Mouse (Mus musculus): Measurements from ENCODE around the gene Clec2d. TPM values are rescaled to one million over a fixed set of nuclear protein-coding genes. Genes with fewer than 3 reads are reported as not detected.

Clec2d gene
- total RNA-seq, 2 experiments from 2014 or later: 6.2 to 7.4 TPM

GRCm38 (mm10) chr6:129221053-129221452 lies 40.6 kb downstream of the Clec2d start:
- DNase-seq (ENCODE audit: extremely low spot score in 1 of 2, low spot score in 1 of 2): no peak

GRCm38 (mm10) chr6:129222188-129222800 lies 41.9 kb downstream of the Clec2d start:
- no peak for DNase-seq (ENCODE audit: extremely low spot score in 1 of 2, low spot score in 1 of 2)

GRCm38 (mm10) chr6:129223611-129224010 lies 43.2 kb downstream of the Clec2d start:
- DNase-seq (ENCODE audit: extremely low spot score in 1 of 2, low spot score in 1 of 2): no peak

GRCm38 (mm10) chr6:129224090-129224489 lies 43.7 kb downstream of the Clec2d start:
- DNase-seq (ENCODE audit: extremely low spot score in 1 of 2, low spot score in 1 of 2): no peak

- no peak for DNase-seq (ENCODE audit: extremely low spot score in 1 of 2, low spot score in 1 of 2)
Observed at GRCm38 (mm10) chr6:129225078-129225477, 44.7 kb downstream of the Clec2d start.

GRCm38 (mm10) chr6:129228935-129229773 lies 48.7 kb downstream of the Clec2d start:
- no peak for DNase-seq (ENCODE audit: extremely low spot score in 1 of 2, low spot score in 1 of 2)

GRCm38 (mm10) chr6:129229774-129230578 lies 49.6 kb downstream of the Clec2d start:
- DNase-seq (ENCODE audit: extremely low spot score in 1 of 2, low spot score in 1 of 2): no peak

- DNase-seq (ENCODE audit: extremely low spot score in 1 of 2, low spot score in 1 of 2): no peak
Observed at GRCm38 (mm10) chr6:129232005-129232841, 51.8 kb downstream of the Clec2d start.

GRCm38 (mm10) chr6:129232842-129233205 lies 52.4 kb downstream of the Clec2d start:
- DNase-seq (ENCODE audit: extremely low spot score in 1 of 2, low spot score in 1 of 2): no peak

GRCm38 (mm10) chr6:129233366-129233954 lies 53.0 kb downstream of the Clec2d start:
- DNase-seq (ENCODE audit: extremely low spot score in 1 of 2, low spot score in 1 of 2): no peak

- DNase-seq (ENCODE audit: extremely low spot score in 1 of 2, low spot score in 1 of 2): no peak
Observed at GRCm38 (mm10) chr6:129233955-129234369, 53.5 kb downstream of the Clec2d start.

- no peak for DNase-seq (ENCODE audit: extremely low spot score in 1 of 2, low spot score in 1 of 2)
Observed at GRCm38 (mm10) chr6:129234456-129235360, 54.3 kb downstream of the Clec2d start.

GRCm38 (mm10) chr6:129235855-129236461 lies 55.5 kb downstream of the Clec2d start:
- DNase-seq (ENCODE audit: extremely low spot score in 1 of 2, low spot score in 1 of 2): no peak

Small RNAs within 50 kb of the gene (microRNA-seq; reads per million reads assigned to microRNA genes)
- 0 reads per million in 2 experiments for gene Gm27514

Other genes with a start within 250 kb of the Clec2d start
- gene Clec2g, start 246.2 kb upstream of the Clec2d start, total RNA-seq (2021): under 1 TPM in 1 of 2 experiments, not detected in 1; 0.39 TPM
- not detected for gene Klrb1f, start 134.7 kb upstream of the Clec2d start, total RNA-seq (2021)
- not detected for gene Clec2e, start 79.7 kb upstream of the Clec2d start, total RNA-seq (2021)
- gene Cd69, start 94.8 kb downstream of the Clec2d start, total RNA-seq (2021): not detected
- gene 4922502D21Rik, start 151.2 kb downstream of the Clec2d start, total RNA-seq (2021): not detected
- gene Clec12a, start 162.1 kb downstream of the Clec2d start, total RNA-seq (2021): not detected
- gene Clec12b, start 205.3 kb downstream of the Clec2d start, total RNA-seq (2021): not detected
- gene Clec1b, start 216.7 kb downstream of the Clec2d start, total RNA-seq (2021): not detected
- not detected for gene Clec9a, start 228.2 kb downstream of the Clec2d start, total RNA-seq (2021)

All from layer of hippocampus, postnatal 25 days (tissue).